Mouse (Mus musculus): ENCODE data around the gene Crb3.

The Crb3 gene

DNA sequence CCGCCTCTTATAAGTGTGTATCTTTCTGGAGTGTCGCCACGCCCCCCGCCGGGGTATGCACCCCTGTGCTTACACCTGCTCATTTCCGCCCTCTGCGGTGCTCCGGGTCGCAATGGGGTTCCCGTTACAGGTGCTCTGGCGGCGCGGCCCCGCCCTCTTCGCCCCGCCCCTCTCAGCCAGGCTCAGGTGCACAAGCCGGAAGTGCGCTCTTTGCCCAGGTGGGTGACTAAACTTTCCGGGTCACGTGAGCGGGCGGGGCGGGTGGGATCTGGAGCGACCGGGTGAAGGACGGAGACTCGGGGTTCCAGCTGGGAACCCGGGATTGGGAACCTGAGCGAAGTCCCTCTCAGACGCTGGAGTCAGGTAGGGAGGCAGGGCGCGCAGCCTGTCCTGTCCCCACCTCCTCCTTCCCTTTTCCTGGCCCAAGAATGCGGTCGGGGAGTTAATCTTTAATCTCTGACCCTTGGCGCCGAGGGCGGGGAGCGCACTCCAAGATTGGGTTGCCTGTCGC, 3.2 kb downstream of the Crb3 start:
- DNase-seq (ENCODE audit: low spot score in 2 of 2): peak; percentile 54 to 63

DNA sequence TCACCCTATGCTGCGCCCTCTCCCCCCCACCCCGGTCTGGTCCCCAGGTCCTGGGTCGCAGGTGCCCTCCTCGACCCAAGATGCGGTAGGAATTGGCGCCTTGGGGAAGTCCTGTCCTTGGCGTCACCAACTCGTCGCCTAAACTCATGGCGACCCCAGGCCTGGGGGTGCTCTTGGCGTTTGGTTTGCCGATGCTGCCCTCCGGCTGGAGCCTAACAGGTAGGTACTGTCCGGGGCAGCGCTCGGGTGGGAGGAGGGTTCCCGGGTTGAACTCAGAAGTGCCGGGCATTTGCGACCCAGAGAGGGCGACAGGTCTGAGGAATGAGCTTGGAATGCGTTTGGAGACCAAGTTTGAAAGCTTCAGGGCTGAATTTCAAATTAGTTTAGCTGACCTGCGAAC, 3.6 kb downstream of the Crb3 start:
- DNase-seq (ENCODE audit: low spot score in 2 of 2): no peak

DNA sequence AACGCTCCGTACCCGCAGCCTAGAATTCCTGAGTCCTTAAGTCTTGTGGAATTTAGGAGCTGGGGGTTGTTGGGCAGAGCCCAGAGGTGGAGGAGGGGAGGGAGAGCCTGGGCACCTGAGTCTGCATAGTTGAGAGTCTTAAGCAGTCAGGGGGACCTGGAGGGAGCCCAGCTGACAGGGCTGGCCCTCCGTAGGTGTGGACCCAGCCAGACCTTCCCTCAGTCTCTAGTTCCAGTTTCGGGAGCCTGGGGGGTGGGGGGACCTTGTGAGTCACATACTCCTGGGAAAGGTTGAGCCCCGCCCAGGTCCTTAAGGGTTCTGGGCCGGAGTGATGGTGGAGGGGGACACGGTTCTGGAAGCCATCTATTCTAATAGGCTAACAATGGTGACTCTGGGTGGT, 4.1 kb downstream of the Crb3 start:
- DNase-seq (ENCODE audit: low spot score in 2 of 2): no peak

DNA sequence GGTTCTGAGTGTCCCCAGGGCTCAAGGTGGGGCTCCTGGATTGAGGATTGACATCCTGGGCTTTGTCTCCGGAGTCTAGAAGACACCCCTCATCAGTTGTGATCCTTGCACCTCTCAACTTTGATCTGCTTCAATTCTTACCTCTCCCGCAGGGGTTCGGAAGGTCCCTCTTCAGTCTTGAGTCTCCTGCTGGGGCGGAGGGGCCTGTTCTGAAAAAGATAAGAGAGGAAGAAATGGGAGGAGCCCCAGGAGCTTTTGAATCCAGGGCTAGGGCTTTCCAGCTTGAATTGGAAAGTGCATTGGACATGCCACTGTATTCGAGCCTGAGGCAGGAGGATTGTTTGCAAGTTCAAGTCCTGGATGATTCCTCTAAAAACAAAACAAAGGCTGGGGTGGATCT, 8.0 kb downstream of the Crb3 start:
- DNase-seq (ENCODE audit: low spot score in 2 of 2): no peak

DNA sequence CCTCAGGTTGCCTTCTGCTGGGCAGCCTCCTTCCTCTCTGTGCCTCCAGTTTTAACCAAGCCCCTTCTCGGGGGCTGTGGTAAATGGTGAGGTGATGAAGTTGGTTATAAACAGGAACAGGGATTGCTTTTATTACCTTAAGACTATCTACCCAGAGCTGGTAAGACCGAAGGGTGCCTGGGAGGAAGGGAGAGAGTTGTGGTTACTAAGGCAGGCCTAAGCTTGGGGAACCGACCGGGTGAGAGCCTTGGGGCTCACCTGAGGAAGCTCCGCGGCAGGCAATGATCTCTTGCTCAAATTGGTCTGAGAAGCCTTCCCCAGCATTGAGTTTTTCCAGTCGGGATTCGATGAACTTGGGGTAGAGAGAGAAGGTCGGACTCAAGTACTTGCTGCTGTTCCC, 11.4 kb downstream of the Crb3 start:
- DNase-seq (ENCODE audit: low spot score in 2 of 2): no peak

DNA sequence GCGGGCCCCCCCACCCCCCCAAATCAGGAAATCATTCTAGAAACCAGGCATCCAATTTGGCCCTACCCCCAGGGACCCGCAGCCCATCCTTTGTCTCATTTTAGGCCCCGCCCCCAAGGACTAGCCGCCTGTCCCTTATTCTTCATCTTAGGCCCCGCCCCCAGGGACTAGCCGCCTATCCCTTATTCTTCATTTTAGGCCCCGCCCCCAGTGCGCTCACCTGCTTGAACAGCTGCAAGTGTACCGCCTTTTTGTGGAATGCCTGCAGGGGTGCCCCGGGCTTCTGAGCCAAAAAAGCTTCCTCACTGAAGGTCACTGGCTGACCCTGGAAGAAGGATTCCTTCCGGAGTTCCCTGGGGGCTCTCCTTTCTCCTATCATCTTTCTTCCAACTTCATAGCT, 11.8 kb downstream of the Crb3 start:
- no peak for DNase-seq (ENCODE audit: low spot score in 2 of 2)

DNA sequence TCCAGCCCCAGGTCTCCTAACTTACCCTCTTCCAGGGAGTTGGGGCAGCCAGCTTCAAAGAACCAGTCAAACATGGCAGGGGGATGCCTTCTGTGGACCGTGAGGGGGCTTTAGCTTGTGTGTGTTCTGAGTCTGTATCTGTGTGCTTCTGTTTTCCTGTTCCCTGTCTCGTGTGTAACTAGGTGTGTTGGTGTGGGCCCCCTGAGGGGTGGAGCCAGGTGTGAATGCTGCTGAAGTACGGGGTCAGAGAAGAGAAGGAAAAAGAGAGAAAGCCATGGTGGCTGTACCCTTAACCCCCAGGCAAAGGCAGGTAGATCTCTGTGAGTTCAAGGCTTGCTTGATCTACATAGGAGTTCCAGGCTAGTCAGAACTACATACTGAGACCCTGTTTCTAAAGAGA, 18.0 kb downstream of the Crb3 start:
- no peak for DNase-seq (ENCODE audit: low spot score in 2 of 2)

DNA sequence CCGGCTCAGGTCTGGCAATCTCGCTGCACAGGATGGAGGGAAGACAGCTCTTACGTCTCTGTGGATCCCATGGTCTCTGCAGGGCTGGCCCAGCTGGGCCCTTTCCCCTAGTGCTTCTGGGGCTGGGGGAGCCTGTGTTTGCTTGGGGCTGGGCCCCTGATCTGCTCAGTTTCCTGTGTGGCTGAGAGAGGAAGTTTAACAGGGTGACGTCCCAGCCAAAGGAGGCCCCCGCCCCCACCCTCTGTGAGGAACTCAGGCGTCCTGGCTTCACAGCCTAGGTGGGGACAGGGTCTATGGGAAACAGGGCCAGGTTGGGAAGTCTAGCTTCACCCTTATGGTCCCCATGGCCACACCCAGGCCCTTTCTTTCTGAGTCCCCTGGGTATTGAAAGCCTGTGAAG, 19.4 kb downstream of the Crb3 start, which contains the start of gene Dennd1c:
Gene Dennd1c, minus strand, starts transcription at position 179 of the 400 bp plus-strand sequence.
- DNase-seq (ENCODE audit: low spot score in 2 of 2): peak; percentile 76 to 81

DNA sequence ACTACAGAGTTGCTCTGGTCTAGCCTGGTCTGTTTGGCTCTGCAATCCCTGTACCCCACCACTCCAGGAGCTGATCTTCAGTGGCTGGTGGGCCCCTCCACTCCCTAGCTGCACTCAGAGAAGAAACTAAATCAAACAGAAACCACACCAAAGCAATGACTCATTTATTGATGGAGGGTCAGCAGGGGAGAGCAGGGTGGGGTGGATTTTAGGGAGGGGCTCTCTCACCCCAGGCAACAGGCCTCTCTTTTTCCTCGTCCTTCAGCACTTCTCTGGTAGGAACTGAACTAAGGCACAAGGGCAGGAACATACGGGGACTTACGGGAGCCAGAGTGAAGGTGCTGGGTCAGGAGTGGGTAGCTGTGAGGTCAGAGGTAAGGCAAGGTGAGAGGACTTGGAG, 21.0 kb downstream of the Crb3 start:
- no peak for DNase-seq (ENCODE audit: low spot score in 2 of 2)

DNA sequence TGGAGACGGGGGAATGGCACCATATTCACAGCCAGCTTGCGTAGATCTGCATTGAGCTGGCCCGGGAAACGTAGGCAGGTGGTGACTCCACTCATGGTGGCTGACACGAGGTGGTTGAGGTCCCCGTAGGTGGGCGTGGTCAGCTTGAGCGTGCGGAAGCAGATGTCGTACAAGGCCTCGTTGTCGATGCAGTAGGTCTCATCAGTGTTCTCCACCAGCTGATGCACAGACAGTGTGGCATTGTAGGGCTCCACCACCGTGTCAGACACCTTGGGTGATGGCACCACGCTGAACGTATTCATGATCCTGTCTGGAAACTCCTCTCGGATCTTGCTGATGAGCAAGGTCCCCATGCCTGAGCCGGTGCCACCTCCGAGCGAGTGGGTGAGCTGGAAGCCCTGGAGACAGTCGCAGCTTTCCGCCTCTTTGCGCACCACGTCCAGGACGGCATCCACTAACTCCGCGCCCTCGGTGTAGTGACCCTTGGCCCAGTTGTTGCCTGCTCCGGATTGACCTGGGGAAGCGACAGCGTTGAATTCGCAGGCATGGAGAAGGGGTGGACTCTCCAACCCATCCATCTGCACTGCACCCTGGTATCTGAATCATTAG, 22.4 kb downstream of the Crb3 start:
- DNase-seq (ENCODE audit: low spot score in 2 of 2): no peak

DNA sequence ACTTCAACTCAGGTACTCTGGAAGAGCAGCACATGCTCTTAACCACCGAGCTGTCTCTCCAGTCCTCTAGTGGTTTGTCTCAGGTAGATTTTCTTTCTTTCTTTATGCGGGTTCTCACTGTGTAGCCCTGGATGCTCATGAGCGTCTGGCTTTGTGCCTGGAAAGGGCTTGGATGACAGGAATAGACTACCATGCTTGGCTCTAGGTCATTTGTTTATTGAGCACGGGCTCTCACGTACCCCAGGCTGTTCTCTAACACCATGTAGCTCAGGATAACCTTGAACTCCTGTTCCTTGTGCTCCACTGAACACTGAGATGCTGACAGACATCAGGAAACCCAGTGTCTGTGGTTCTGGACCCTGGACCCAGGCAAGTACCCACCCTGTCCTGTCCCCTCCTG, 23.6 kb downstream of the Crb3 start:
- no peak for DNase-seq (ENCODE audit: low spot score in 2 of 2)

DNA sequence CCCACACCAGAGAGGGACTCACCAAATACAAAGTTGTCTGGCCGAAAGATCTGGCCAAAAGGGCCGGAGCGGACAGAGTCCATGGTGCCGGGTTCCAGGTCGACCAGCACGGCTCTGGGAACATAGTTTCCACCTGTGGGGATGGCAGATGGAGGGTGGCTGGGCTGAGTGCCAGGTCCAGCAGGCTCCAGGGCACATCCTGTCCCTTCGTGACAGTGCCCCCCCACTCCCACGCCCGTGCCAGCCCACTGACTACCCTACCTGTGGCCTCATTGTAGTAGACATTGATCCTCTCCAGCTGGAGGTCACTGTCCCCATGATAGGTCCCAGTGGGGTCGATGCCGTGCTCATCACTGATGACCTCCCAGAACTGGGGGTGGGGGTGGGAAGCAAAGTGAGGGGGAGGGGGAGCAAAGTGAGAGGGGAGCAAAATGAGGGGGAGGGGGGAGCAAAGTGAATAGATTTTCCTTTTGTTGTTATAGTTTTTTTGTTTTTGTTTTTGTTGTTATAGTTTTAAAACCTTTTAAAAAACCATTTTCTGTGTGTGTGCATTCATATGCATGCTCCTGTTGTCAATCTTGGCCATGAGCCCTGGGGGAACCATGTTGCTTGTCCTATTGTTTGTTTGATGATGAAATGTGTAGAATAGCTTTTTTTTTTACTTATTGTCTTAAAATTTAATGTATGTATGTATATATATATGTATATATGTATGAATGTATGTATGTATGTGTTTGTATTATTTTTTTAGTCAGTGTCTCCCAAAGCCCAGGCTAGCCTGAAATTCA, 27.3 kb downstream of the Crb3 start:
- no peak for DNase-seq (ENCODE audit: low spot score in 2 of 2)

DNA sequence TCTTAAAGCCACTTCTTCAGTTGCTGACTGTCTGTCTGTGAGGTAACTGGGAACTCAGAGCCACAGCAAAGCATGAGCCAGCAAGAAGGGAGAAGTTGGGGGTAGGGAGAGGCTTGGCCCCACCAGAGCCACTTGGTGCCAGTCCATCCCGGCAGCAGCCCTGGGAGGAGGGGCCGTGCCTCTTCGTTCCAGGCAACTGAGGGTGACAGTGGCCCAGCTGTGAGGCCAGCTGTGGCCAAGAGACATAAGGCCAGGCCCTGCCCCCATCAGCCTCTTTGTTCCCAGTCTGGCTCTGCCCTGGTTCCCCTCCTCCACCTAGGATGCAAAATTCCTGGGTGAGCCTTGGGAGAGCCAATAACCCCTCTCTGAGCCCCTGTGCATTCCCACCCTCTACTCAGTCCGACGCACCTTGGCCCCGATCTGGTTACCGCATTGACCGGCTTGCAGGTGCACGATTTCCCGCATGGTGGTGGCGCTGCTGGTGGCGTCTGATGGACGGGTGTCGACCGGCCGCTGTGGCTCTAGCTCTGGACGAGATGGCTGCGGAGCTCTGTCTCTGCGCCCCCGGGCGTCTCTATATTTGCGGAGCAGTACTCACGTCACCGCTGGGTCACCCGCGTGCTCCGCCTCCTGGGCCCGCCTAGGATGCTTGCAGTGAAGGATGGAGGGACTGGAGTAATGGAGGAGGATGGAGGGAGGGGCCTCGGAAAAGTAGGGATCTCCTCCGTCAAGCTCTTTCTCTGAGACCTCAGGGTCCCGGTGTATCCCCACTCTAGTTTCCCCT, 28.3 kb downstream of the Crb3 start, which contains the start of gene Tubb4a:
Gene Tubb4a, minus strand, starts transcription at position 734 of the 784 bp plus-strand sequence.
- DNase-seq (ENCODE audit: low spot score in 2 of 2): no peak

DNA sequence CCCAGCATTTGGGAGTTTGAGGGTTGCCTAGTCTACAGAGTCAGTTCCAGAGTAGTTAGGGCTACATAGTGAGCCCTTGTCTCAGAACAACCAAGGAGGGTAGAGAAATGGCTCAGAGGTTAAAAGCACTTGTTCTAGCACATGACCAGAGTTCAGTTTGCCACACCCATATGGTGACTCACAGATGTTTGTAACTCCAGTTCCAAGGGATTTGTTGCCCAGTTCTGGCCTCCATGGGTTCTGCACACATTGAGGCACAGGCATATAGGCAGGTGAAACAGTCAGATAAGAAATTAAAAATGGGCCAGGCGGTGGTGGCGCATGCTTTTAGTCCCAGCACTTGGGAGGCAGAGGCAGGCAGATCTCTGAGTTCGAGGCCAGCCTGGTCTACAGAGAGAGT, 35.3 kb downstream of the Crb3 start:
- DNase-seq (ENCODE audit: low spot score in 2 of 2): no peak

DNA sequence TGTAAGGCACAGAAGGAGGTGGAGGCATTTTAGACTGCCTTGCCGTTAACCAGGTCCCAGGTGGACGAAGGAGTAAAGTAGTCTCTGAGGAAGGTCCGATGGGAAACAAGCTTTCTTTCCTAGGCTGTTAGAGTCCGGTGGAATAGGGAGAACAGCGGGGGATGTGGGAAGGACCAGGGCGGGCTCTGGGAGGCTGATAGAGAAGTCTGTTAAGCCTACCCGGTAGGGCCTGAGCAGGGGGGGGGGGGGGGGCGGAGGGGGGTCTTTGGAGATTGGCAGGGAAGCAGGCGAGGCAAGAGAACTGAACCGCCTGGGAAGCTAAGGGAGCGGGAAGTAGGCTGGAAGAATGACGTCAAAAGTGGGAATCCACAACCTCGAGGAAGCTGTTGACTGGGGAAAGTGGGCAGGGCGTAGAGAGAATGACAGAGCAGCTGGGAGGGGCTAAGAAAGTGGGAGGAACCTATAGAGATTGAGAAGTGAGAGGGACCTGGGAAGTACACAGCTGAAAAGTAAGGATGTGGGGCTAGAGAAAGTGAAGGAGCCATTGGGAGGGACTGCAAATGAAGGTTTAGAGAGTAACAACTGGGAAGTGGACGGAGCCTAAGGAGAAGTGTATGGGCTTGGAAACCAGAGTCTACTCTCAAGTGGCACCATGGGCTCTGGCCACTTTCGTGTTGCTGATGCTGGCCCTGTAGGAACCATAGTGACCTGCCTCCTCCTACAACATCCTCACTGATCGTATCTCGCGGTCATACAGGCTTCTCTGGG, 37.1 kb downstream of the Crb3 start:
- DNase-seq (ENCODE audit: low spot score in 2 of 2): peak; percentile 35 to 56

DNA sequence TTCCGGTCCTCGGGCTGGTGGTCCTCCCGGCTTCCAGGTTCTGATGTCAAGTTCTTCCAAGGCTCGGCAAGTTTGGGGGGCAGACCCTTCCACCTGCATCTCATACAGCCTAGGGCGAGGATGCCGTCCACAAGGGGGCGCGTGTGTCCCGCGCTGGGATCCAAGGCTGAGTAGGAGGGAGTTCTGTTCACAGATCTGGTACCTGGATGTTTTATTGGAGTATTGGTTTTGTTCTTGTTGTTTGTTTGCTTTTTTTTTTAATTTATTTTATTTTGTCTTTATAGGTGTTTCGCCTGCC, 37.7 kb downstream of the Crb3 start:
- DNase-seq (ENCODE audit: low spot score in 2 of 2): peak; percentile 71

DNA sequence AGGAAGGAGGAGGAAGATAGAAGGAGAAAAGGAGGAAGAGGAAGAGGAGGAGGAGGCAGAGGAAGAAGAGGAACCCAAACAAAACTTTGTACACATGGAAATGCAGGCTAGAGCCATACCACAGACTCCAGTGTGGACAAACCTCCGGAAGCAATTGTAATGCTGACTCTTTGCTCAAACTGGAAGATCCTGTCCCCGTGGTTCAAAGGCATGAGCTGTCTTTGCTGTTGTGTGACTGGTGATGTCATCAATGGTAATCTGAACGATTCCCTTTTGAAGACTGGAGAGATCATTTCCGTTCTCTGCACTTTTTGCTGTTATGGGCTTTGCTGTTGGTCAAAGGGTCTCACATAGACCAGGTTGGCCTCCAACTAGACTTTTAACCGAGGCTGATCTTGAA, 39.4 kb downstream of the Crb3 start:
- DNase-seq (ENCODE audit: low spot score in 2 of 2): no peak

DNA sequence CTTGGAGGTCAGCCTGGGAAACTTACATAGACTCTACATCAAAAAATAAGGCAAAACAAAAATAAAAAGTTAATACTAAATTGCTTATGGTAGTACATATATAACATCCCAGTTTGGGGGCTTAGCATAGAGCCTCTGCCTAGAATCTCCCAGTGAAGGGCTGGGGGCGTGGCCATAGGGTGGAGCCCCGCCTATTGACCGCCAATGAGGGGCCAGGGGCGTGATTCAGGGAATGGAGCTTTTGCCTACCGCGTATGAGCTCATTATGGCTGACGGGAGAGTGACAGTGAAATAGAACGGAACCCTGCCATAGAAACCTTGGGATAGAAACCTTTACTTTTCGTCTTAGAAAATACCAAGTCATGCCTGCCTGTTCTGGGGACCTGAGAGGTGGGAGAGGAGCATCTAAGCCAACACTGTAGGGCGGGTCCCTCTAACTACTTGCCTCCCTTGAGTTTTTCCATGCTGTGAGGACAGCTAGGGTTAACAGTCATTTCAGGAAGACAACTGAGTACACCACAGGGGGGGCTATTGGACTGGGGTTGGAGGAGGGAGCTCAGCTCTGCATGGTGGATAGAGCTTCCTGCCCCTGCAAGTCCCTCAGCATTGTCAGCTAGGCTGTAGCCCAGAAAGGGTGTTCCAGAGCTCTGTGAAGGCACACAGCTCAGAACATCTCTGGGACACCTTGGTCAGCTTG, 40.9 kb downstream of the Crb3 start:
- no peak for DNase-seq (ENCODE audit: low spot score in 2 of 2)

DNA sequence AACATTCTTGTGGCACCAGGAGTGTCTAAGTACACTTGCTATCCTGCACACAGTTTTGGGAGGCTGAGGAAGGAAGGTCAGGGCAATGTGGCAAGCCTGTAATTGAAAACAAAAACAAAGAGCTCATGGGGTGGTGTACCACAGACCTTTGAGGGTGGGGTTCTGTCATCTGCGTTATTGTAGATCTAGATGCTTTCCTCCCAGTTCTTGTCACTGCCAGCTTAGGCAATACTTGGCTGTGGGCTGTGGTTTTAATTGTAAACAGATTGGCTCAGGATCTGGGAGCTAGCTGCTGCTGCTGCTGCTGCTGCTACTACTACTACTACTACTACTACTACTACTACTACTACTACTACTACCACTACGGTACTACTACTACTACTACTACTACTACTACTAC, 43.4 kb downstream of the Crb3 start:
- DNase-seq (ENCODE audit: low spot score in 2 of 2): no peak

DNA sequence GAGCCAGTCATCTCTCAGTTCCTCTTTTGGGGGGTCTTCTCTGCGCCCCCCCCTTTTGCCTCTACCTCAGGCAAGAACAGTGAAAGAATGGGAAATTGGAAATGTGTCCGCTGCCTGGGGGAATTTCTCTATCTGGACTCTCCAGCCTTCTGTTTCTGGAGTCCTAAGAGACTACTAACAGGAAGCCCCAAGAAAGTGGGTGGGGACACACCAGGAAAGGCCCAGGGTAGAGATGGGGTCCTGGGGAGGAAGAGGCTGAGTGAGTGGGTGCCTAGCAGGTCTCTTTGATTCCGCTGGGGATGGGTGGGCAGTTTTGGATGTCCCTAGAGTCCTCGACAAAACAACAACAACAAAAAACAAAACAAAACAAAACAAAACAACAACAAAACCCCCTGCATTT, 45.6 kb downstream of the Crb3 start:
- no peak for DNase-seq (ENCODE audit: low spot score in 2 of 2)
